Mouse (Mus musculus) bone marrow, adult 2 months (tissue): ENCODE measurements at regions not wholly inside any gene's neighbourhood (a gene's known extent, or its start where the extent isn't known, plus 50 kb on each side); places are given as distances from the start of the nearest gene placed in this dataset.

Experiments
- CTCF ChIP-seq: fragments of 200-500 bp; IDR thresholded peaks from 2 replicates; pipeline ENCODE4 v1.5.1; 2011; ENCODE audit warnings: low read length, control low read depth; ENCODE audit not compliant: control insufficient read depth, insufficient read depth
- POLR2A ChIP-seq: fragments of 200-500 bp; IDR thresholded peaks from 2 replicates; pipeline ENCODE4 v1.6.1; 2011; ENCODE audit warnings: low read depth, mild to moderate bottlenecking, control low read depth, low read length, borderline replicate concordance; ENCODE audit not compliant: control insufficient read depth

- TF ChIP-seq CTCF, result no peak
- TF ChIP-seq POLR2A, result no peak
Measured at GRCm38 (mm10) chr11:112978884-112979283, 196.9 kb downstream of the Sox9 start.
